Mouse (Mus musculus) lung, postnatal 4 days (tissue): Measurements from ENCODE around the gene Chd2.

ENCODE experiments used
- DNase-seq, 2 experiments: peaks; one replicate each; pipeline ENCODE4 v3.0.0; 2021

The Chd2 gene

GRCm38 (mm10) chr7:73400051-73400916, 141.3 kb downstream of the Chd2 start:
- DNase-seq, result peak in 1 of 2 experiments; percentile 18

GRCm38 (mm10) chr7:73399501-73400044, 142.1 kb downstream of the Chd2 start:
- peak; percentile 76 to 84 for DNase-seq

- peak in 1 of 2 experiments; percentile 25 for DNase-seq
These were observed 142.7 kb downstream of the Chd2 start for GRCm38 (mm10) chr7:73398806-73399442.

GRCm38 (mm10) chr7:73398319-73398718, 143.3 kb downstream of the Chd2 start:
- peak; percentile 75 to 82 for DNase-seq

GRCm38 (mm10) chr7:73394013-73394409, 147.6 kb downstream of the Chd2 start:
- no peak for DNase-seq

- DNase-seq, result no peak
These were observed 148.2 kb downstream of the Chd2 start for GRCm38 (mm10) chr7:73393307-73394012.

- DNase-seq, result no peak
These were observed 149.3 kb downstream of the Chd2 start for GRCm38 (mm10) chr7:73392359-73392758.

GRCm38 (mm10) chr7:73391518-73392321, 149.9 kb downstream of the Chd2 start:
- DNase-seq, result peak; percentile 48 to 78

GRCm38 (mm10) chr7:73391002-73391517, 150.6 kb downstream of the Chd2 start:
- DNase-seq, result peak; percentile 91 to 95

GRCm38 (mm10) chr7:73390426-73391001, 151.1 kb downstream of the Chd2 start:
- no peak for DNase-seq

GRCm38 (mm10) chr7:73389871-73390294, 151.7 kb downstream of the Chd2 start:
- DNase-seq, result peak; percentile 41 to 64

GRCm38 (mm10) chr7:73389419-73389818, 152.2 kb downstream of the Chd2 start:
- no peak for DNase-seq

GRCm38 (mm10) chr7:73388866-73389265, 152.8 kb downstream of the Chd2 start:
- no peak for DNase-seq

GRCm38 (mm10) chr7:73382843-73383242, 158.8 kb downstream of the Chd2 start:
- DNase-seq, result no peak

- no peak for DNase-seq
These were observed 163.6 kb downstream of the Chd2 start for GRCm38 (mm10) chr7:73378034-73378433.

- DNase-seq, result no peak
These were observed 164.3 kb downstream of the Chd2 start for GRCm38 (mm10) chr7:73377307-73377706.
